Mouse (Mus musculus) limb, embryonic 11.5 days (tissue): ENCODE measurements around the gene Sfta2. TPM values are rescaled to one million over a fixed set of nuclear protein-coding genes. Genes with fewer than 3 reads are reported as not detected.

Experiments used
- ATAC-seq: fragments of 200-750 bp; cut with Nextera tagmentation; 2 replicates; pipeline ENCODE4 v1.8.0; 2017; ENCODE audit warnings: low read depth; ENCODE audit not compliant: insufficient number of reproducible peaks, low FRiP score, low TSS enrichment
- DNase-seq: peaks from one replicate; pipeline ENCODE4 v3.0.0-alpha.2; 2015; ENCODE audit warnings: low spot score
- H3K27ac ChIP-seq: fragments of 300-500 bp; sonication (generic); replicated peaks from 2 replicates; pipeline ENCODE4 v1.5.1; 2014; ENCODE audit warnings: low read depth, mild to moderate bottlenecking, low read length
- H3K27me3 ChIP-seq: fragments of 300-500 bp; sonication (generic); 2 replicates; pipeline ENCODE4 v1.6.1; 2014; ENCODE audit warnings: mild to moderate bottlenecking, low read length, mixed read lengths; ENCODE audit not compliant: control insufficient read depth, insufficient read depth
- H3K36me3 ChIP-seq: fragments of 300-500 bp; sonication (generic); 2 replicates; pipeline ENCODE4 v1.6.1; 2014; ENCODE audit warnings: mild to moderate bottlenecking, low read length, moderate library complexity, mixed read lengths; ENCODE audit not compliant: control insufficient read depth, insufficient read depth
- H3K4me1 ChIP-seq: fragments of 300-500 bp; sonication (generic); 2 replicates; pipeline ENCODE4 v1.6.1; 2014; ENCODE audit warnings: low read length, mixed read lengths; ENCODE audit not compliant: control insufficient read depth, insufficient read depth
- H3K4me2 ChIP-seq: fragments of 300-500 bp; sonication (generic); 2 replicates; pipeline ENCODE4 v1.6.1; 2014; ENCODE audit warnings: low read depth, mild to moderate bottlenecking, moderate library complexity; ENCODE audit not compliant: severe bottlenecking
- H3K4me3 ChIP-seq: fragments of 300-500 bp; sonication (generic); 2 replicates; pipeline ENCODE4 v1.5.1; 2014; ENCODE audit warnings: low read depth, low read length
- H3K9ac ChIP-seq: fragments of 300-500 bp; sonication (generic); 2 replicates; pipeline ENCODE4 v1.6.1; 2014; ENCODE audit warnings: mild to moderate bottlenecking, low read length
- H3K9me3 ChIP-seq: fragments of 300-500 bp; sonication (generic); 2 replicates; pipeline ENCODE4 v1.6.1; 2016; ENCODE audit warnings: low read length; ENCODE audit not compliant: control insufficient read depth
- WGBS: fragments of 180-500 bp; shearing (Covaris S2); extraction: QIAGEN DNeasy Blood & Tissue Kit; methylation state at CpG from one replicate; pipeline ENCODE4 v1.1.7; 2014; 5-methylcytosine and 5-hydroxymethylcytosine counted together
- polyA plus RNA-seq: library from polyadenylated mRNA; unstranded; fragments of >200 nt; fragmentation: Nextera tagmentation; extraction: Ambion mirVana; gene quantifications from 2 replicates; pipeline ENCODE4 v1.2.1, GENCODE M21; 2014

The Sfta2 gene
- not detected in 2 replicates for polyA plus RNA-seq

DNA sequence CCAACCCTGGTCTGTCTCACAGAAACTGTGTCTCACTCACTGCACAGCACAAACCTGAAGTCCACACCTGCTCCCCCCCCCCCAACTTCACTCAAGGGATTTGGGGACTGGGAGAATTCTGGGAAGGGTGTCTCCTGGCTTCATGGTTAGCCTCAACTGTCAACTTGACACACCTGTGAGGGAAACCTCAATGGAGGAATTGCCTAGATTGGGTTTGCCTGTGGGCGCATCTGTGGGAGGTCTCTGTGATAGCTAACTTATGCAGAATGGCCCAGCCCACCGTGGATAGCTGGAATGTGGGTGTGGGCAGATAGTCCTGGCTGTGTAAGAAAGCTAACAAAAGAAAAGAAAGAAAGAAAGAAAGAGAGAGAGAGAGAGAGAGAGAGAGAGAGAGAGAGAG is at the start of gene Sfta2:
Sfta2 (plus strand) TSS at position 301 of the 400 bp plus-strand sequence.
- Histone ChIP-seq H3K27ac (no peak within 1 kb of the TSS), H3K4me3 (no peak within 1 kb of the TSS), H3K9me3 (no peaks in the 10 kb centered on the region), H3K4me1 (no peaks in the 10 kb centered on the region), H3K27me3 (no peaks in the 10 kb centered on the region), H3K9ac (no peak within 1 kb of the TSS), H3K4me2 (no peak within 1 kb of the TSS), H3K36me3 (no peaks in the 10 kb centered on the region)
- ATAC-seq (no peak), DNase-seq (no peak)
- WGBS = 66% methylated on average over 2 of the region's 2 CpGs

DNA sequence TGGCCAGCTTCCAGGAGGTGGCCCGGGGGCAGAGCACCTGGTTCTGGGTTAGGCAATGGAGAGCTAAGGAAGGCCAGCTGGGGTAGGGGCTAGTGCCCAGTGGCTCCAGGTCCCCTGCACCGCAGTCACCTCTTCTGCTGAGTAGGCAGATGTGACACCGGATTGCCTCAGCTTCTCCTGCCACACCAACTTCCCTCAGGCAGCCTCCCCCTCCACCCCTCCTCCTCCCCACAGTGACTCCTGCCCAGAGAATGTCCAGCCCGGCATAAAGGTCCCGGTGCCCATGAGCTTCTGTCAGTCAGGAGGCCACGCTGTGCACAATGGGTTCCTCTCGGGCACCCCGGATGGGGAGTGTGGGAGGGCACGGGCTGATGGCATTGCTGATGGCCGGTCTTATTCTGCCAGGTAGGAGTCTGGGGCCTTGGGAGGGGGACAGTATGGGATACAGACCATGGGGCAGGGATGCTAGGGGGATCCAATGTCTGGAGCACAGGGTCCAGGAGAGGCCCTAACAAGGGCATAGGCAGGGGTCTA is 49.4 kb upstream of the Sfta2 start, which contains the start of gene Cdsn:
Cdsn (plus strand) TSS at position 248 of the 534 bp plus-strand sequence.
- Histone ChIP-seq H3K4me2 (no peak within 1 kb of the TSS), H3K4me1 (no peaks in the 10 kb centered on the region), H3K27ac (no peak within 1 kb of the TSS), H3K36me3 (no peaks in the 10 kb centered on the region), H3K27me3 (no peaks in the 10 kb centered on the region), H3K9ac (no peak within 1 kb of the TSS), H3K4me3 (no peak within 1 kb of the TSS), H3K9me3 (no peaks in the 10 kb centered on the region)
- DNase-seq (no peak), ATAC-seq (no peak)
- WGBS = 85% methylated on average over 10 of the region's 10 CpGs

DNA sequence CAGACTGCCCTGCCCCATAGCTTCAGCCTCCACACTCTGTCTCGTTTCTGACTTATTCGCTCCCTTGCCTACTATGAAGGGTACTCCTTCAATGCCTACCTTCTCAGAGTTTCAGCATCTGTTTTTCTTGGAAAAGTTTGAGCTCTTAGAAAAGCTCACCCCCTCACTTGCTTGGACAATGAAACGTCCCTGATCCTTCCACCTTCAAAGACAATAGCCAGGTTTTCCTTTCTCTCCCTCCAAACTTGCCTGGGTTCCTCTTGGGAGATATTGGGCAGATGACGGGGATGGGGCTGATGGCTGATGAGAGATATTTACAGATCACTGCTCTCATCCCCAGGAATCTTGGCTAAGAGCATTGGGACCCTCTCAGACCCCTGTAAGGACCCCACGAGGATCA is 47.0 kb upstream of the Sfta2 start:
- no peak overlapping the region for H3K4me2 ChIP-seq
- H3K9ac ChIP-seq = no peak overlapping the region
- H3K4me1 ChIP-seq = no peaks in the 10 kb centered on the region
- no peak overlapping the region for H3K27ac ChIP-seq
- no peak overlapping the region for H3K4me3 ChIP-seq
- no peaks in the 10 kb centered on the region for H3K36me3 ChIP-seq
- H3K27me3 ChIP-seq = no peaks in the 10 kb centered on the region
- no peak for ATAC-seq
- WGBS = 86% methylated on average over 5 of the region's 5 CpGs
- no peaks in the 10 kb centered on the region for H3K9me3 ChIP-seq
- no peak for DNase-seq

DNA sequence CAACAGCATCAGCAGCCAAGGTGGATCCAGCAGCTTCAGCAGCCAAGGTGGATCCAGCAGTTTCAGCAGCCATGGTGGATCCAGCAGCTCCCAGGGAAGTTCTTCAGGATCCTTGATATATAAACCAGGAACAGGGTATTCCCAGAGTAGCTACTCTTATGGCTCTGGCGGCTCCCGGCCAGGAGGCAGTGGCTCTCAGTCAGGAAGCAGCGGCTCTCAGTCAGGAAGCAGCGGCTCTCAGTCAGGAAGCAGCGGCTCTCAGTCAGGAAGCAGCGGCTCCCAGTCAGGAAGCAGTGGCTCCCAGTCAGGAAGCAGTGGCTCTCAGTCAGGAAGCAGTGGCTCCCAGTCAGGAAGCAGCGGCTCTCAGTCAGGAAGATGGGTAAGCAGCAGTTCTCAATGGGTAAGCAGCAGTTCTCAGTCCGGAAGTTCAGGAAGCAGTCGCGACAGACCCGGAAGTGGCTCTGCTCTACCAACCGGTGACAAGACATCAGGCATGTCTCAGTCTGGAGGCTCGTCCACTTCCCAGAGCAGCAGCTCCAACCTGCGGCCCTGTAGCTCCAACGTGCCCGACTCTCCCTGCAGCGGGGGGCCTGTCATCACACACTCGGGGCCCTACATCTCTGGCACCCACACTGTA is 46.5 kb upstream of the Sfta2 start:
- H3K4me3 ChIP-seq = no peak overlapping the region
- no peak for DNase-seq
- no peaks in the 10 kb centered on the region for H3K9me3 ChIP-seq
- no peak for ATAC-seq
- 91% methylated on average over 18 of the region's 18 CpGs for WGBS
- H3K4me2 ChIP-seq = no peak overlapping the region
- no peak overlapping the region for H3K27ac ChIP-seq
- H3K9ac ChIP-seq = no peak overlapping the region
- H3K36me3 ChIP-seq = no peaks in the 10 kb centered on the region
- H3K4me1 ChIP-seq = no peaks in the 10 kb centered on the region
- no peaks in the 10 kb centered on the region for H3K27me3 ChIP-seq

DNA sequence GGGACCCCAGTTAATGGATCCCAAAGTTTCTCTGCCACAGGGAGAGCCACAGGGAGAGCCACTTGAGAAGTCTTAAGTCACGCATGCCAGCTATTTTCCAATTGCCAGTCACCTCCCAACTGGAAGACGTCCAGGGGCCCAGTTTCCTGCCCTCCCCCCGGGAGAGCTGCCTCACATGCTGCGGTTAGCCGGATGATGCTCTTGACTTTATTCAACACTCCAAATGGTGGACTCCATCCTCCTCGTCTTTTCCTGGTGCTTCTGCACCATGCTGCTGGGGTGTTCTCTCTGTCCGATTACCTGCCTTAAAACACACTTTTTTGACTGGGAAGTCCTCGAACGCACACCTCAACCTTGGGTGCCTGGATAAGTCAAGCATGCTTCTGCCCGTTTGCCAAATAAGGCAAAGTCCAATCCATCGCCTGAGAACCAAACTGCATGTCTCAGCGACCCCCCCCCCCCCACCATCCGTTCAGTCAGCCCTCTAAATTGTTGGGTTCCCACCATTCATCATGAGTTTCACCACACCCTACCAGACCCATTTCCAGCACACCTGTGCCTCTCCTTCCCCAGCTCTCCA is 45.1 kb upstream of the Sfta2 start:
- no peak overlapping the region for H3K9ac ChIP-seq
- DNase-seq (no peak), ATAC-seq (no peak)
- H3K27ac ChIP-seq = no peak overlapping the region
- no peaks in the 10 kb centered on the region for H3K9me3 ChIP-seq
- no peaks in the 10 kb centered on the region for H3K36me3 ChIP-seq
- 0 out of 2 replicates have a peak, but pooled peaks cover 3% of the 10 kb centered on the region for H3K4me1 ChIP-seq
- H3K27me3 ChIP-seq = no peaks in the 10 kb centered on the region
- H3K4me3 ChIP-seq = no peak overlapping the region
- 90% methylated on average over 13 of the region's 13 CpGs for WGBS
- no peak overlapping the region for H3K4me2 ChIP-seq

DNA sequence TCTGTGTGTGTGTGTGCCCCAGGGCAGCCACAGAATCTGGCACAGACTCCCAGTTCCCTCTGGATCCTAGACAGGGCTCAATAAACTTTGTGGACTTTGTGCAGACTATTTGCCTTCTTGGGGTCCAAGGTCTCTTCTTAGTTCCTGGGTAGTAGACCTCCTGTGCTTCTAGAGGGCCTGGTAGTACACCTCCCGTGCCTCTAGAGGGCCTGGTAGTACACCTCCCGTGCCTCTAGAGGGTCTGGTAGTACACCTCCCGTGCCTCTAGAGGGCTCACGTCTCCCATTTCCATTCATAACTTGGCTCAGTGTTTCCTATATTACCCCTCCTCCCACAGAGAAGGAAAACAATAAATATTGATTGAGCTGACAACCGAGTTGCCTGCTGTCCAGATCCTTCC is 44.5 kb upstream of the Sfta2 start:
- no peak overlapping the region for H3K27ac ChIP-seq
- no peak overlapping the region for H3K4me3 ChIP-seq
- no peak for ATAC-seq
- H3K36me3 ChIP-seq = no peaks in the 10 kb centered on the region
- no peaks in the 10 kb centered on the region for H3K9me3 ChIP-seq
- no peak overlapping the region for H3K4me2 ChIP-seq
- H3K27me3 ChIP-seq = no peaks in the 10 kb centered on the region
- peak; percentile 58 for DNase-seq
- WGBS = 36% methylated on average over 5 of the region's 5 CpGs
- H3K9ac ChIP-seq = no peak overlapping the region
- H3K4me1 ChIP-seq = 0 out of 2 replicates have a peak, but pooled peaks cover 3% of the 10 kb centered on the region

DNA sequence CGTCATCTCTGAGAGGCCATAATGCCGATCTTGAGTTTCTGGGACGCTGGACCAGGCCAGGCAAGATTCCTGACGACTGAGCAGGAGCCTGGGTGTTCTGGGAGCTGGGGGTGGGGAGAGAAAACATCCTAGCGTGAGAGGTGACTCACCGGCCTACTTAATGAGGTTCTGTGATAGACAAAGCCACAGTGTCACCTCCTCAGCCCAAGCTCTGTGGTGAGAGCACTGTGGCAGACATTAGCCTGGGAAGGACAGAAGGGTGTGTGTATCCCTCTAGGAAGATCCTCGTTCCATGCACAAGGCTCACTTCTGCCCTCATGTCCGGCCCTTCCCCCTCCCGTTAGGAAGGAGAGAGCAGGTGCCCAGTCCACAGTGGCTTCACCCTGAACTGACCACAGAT is 44.0 kb upstream of the Sfta2 start:
- WGBS = 77% methylated on average over 9 of the region's 9 CpGs

DNA sequence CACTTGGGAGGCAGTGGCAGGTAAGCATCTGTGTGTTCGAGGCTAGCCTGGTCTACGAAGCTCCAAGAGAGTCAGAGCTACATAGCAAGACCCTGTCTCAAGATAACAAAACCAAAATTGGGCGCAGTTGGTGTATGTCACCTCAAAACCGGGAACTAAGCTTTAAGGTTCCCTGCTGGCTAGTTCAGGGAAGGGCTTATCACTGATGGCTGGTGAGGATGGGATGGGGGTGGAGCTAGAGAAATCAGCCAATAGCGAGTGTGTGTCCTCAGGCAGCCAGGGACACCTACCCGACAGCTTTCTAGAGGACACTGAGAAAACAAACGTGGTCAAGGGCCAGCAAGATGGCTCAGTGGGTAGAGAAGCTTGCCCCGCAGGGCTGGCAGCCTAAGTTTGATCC is 43.1 kb upstream of the Sfta2 start:
- no peak overlapping the region for H3K4me2 ChIP-seq
- H3K27ac ChIP-seq = no peak overlapping the region
- no peak overlapping the region for H3K9ac ChIP-seq
- 0 out of 2 replicates have a peak, but pooled peaks cover 3% of the 10 kb centered on the region for H3K4me1 ChIP-seq
- no peaks in the 10 kb centered on the region for H3K36me3 ChIP-seq
- H3K27me3 ChIP-seq = no peaks in the 10 kb centered on the region
- ATAC-seq (no peak), DNase-seq (no peak)
- no peaks in the 10 kb centered on the region; the same call in 1 of the 2 replicates for H3K9me3 ChIP-seq
- H3K4me3 ChIP-seq = no peak overlapping the region
- 56% methylated on average over 8 of the region's 8 CpGs for WGBS

More for the DNA sequence above, 44.0 kb upstream of the Sfta2 start:
- no peaks in the 10 kb centered on the region for H3K27me3 ChIP-seq
- no peak overlapping the region for H3K4me3 ChIP-seq
- H3K9ac ChIP-seq = no peak overlapping the region
- H3K36me3 ChIP-seq = no peaks in the 10 kb centered on the region
- no peak for DNase-seq
- H3K27ac ChIP-seq = no peak overlapping the region
- H3K4me1 ChIP-seq = 0 out of 2 replicates have a peak, but pooled peaks cover 3% of the 10 kb centered on the region
- H3K9me3 ChIP-seq = no peaks in the 10 kb centered on the region; the same call in 1 of the 2 replicates
- ATAC-seq = no peak
- no peak overlapping the region for H3K4me2 ChIP-seq
